Mouse (Mus musculus) kidney, embryonic 16.5 days (tissue): ENCODE measurements around the gene Sh3kbp1. TPM values are rescaled to one million over a fixed set of nuclear protein-coding genes. Genes with fewer than 3 reads are reported as not detected.

Experiments
- ATAC-seq: fragments of 200-750 bp; cut with Nextera tagmentation; 2 replicates; pipeline ENCODE4 v1.8.0; 2017; ENCODE audit warnings: moderate TSS enrichment; ENCODE audit not compliant: low FRiP score, low TSS enrichment
- H3K27ac ChIP-seq: fragments of 300-500 bp; sonication (generic); 2 replicates; pipeline ENCODE4 v1.5.1; 2014; ENCODE audit warnings: low read length
- H3K27me3 ChIP-seq: fragments of 300-500 bp; sonication (generic); 2 replicates; pipeline ENCODE4 v1.6.1; 2014; ENCODE audit warnings: low read length, control low read depth, mixed read lengths; ENCODE audit not compliant: insufficient read depth
- H3K36me3 ChIP-seq: fragments of 300-500 bp; sonication (generic); 2 replicates; pipeline ENCODE4 v1.6.1; 2014; ENCODE audit warnings: low read length, control low read depth, mixed read lengths; ENCODE audit not compliant: insufficient read depth
- H3K4me1 ChIP-seq: fragments of 300-500 bp; sonication (generic); 2 replicates; pipeline ENCODE4 v1.6.1; 2014; ENCODE audit warnings: low read length, control low read depth, mixed read lengths; ENCODE audit not compliant: insufficient read depth
- H3K4me2 ChIP-seq: fragments of 300-500 bp; sonication (generic); replicated peaks from 2 replicates; pipeline ENCODE4 v1.6.1; 2014; ENCODE audit warnings: low read depth, low read length
- H3K4me3 ChIP-seq: fragments of 300-500 bp; sonication (generic); 2 replicates; pipeline ENCODE4 v1.5.1; 2014; ENCODE audit warnings: mild to moderate bottlenecking, low read length
- H3K9ac ChIP-seq: fragments of 300-500 bp; sonication (generic); replicated peaks from 2 replicates; pipeline ENCODE4 v1.6.1; 2014; ENCODE audit warnings: low read length
- H3K9me3 ChIP-seq: fragments of 300-500 bp; sonication (generic); 2 replicates; pipeline ENCODE4 v1.6.1; 2016; ENCODE audit warnings: low read length, control low read depth
- WGBS: fragments of 180-500 bp; shearing (Covaris S2); extraction: QIAGEN DNeasy Blood & Tissue Kit; methylation state at CpG from one replicate; pipeline ENCODE4 v1.1.7; 2014; 5-methylcytosine and 5-hydroxymethylcytosine counted together
- polyA plus RNA-seq: library from polyadenylated mRNA; unstranded; fragments of >200 nt; fragmentation: Nextera tagmentation; extraction: Ambion mirVana; gene quantifications from 2 replicates; pipeline ENCODE4 v1.2.1, GENCODE M21; 2015

Sh3kbp1 gene
- polyA plus RNA-seq, 1 experiment from 2014 or later, result 39.0 TPM

DNA sequence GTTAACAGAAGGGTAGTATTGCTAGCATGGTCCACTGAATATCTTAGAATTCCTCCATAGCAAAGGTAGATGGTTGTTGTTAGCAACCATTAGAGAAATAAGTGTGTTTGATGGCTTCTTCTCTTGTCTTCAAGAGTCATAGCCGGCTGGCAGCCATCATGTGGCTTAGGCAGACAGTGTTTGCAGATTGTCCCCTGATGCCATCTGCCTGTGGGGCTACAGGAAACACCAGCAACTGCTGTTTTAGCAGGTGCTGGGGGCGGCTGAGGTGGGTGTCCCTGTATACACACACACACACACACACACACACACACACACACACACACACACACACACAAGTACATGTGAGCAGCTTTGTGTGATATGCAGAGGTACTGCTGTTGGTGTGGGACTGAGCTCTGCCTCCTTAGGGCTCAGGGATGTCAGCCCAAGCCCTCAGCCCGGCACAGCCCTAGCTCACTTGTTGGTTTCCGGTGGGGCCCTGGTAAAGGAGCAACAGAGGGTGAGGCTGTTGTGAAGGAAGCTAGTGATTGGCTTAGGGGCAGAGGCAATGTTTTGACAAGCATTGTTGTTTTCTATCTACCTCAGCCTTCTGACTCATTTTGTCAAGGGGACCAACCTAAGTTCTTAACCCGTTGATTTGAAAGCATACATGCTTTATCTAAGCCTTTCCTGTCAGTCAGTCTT lies 130.9 kb downstream of the Sh3kbp1 start:
- no peaks in the 10 kb centered on the region; the same call in 1 of the 2 replicates for H3K27me3 ChIP-seq
- WGBS, result 69% methylated on average over 5 of the region's 5 CpGs
- H3K4me1 ChIP-seq, result no peaks in the 10 kb centered on the region
- H3K4me3 ChIP-seq, result no peak overlapping the region
- no peaks in the 10 kb centered on the region for H3K36me3 ChIP-seq
- no peaks in the 10 kb centered on the region for H3K9me3 ChIP-seq
- no peak overlapping the region for H3K9ac ChIP-seq
- H3K4me2 ChIP-seq, result no peak overlapping the region
- ATAC-seq, result no peak
- H3K27ac ChIP-seq, result no peak overlapping the region

DNA sequence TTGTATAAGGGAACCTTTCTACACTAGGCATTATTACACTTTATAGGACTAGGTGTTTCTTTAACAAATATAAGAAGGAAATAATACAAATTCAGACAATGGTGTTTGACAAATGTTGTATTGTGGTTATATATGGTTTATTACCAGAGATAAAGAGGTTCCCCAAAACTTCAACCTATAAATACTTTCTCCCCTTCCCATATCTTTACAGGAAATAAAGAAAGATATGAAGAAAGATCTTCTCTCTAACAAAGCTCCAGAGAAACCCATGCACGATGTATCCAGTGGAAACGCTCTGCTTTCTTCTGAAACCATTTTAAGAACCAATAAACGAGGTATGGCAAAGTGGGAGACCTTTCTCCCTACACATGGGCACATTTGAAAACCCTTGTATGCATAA lies 136.7 kb downstream of the Sh3kbp1 start:
- Histone ChIP-seq H3K36me3 (no peaks in the 10 kb centered on the region), H3K4me1 (no peaks in the 10 kb centered on the region), H3K9ac (no peak overlapping the region), H3K4me2 (no peak overlapping the region), H3K9me3 (no peaks in the 10 kb centered on the region), H3K27ac (no peak overlapping the region), H3K27me3 (peaks cover 4% of the 10 kb centered on the region; the same call in 1 of the 2 replicates), H3K4me3 (no peak overlapping the region)
- ATAC-seq, result no peak
- WGBS, result 76% methylated on average over 3 of the region's 3 CpGs

DNA sequence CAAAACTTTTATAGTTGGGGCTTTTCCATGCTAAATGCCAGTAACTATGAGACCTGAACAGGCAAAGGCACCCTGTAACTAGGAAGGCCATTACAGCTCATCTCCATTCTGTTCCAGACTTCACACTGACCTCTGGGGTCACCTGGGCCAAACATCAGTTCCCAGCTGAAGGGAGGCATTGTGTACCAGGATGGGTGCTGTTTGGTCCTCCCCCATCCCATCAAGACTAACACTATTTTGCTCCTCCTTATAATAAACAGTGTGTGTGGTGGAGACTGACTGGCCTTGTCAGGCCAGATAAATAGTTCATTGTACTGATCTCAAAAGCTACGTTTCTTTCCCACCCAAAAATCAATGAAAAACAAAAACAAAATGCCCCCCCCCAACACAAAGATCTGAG lies 138.8 kb downstream of the Sh3kbp1 start:
- Histone ChIP-seq H3K27me3 (peaks cover 4% of the 10 kb centered on the region; the same call in 1 of the 2 replicates), H3K4me1 (no peaks in the 10 kb centered on the region), H3K36me3 (no peaks in the 10 kb centered on the region), H3K4me3 (no peak overlapping the region), H3K27ac (no peak overlapping the region), H3K4me2 (no peak overlapping the region), H3K9ac (no peak overlapping the region), H3K9me3 (no peaks in the 10 kb centered on the region)
- ATAC-seq, result no peak
- 54% methylated on average over 1 of the region's 1 CpGs for WGBS

DNA sequence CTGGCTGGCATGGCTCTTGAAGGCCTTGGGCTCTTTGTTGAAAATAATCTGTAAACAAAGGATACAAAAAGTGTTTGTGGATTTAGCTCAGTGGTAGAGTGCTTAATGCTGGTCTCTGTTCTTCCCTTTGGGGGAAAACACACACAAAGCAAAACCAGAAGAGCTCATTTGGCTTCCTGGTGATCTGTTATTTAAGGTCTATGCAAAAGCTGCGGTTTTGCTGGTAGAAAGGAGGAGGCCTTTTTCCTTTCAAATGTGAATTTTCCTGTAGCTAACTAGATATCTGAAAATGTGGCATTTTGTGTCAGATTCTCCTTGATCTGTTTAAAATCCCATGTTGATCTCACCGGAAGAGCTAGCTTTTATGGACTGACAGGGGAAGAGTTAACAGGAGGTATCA lies 141.9 kb downstream of the Sh3kbp1 start:
- H3K4me1 ChIP-seq, result no peaks in the 10 kb centered on the region
- no peak overlapping the region for H3K9ac ChIP-seq
- no peak overlapping the region for H3K4me2 ChIP-seq
- no peak for ATAC-seq
- no peak overlapping the region for H3K4me3 ChIP-seq
- no peak overlapping the region for H3K27ac ChIP-seq
- 65% methylated on average over 2 of the region's 2 CpGs for WGBS
- no peaks in the 10 kb centered on the region for H3K9me3 ChIP-seq
- H3K36me3 ChIP-seq, result no peaks in the 10 kb centered on the region
- H3K27me3 ChIP-seq, result peaks cover 8% of the 10 kb centered on the region; the same call in 1 of the 2 replicates

DNA sequence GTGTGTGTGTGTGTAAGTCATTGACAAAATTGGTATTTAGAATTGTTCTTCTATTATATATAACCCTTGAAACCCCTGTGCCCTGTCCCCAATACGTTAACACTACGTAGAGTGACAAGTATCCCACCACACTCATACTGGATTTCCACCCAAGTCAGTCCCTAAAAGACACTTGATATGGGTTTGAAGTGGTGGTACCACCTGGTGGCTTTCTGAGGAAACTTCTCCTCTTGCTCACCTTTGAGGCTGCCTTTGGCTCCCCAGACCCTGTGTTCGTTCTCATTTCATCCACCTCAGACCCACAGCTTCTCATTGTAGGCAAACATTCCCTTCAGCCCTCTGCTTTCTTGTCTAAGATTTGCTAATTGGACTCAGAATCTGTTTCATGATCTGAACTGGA lies 142.7 kb downstream of the Sh3kbp1 start:
- Histone ChIP-seq H3K36me3 (no peaks in the 10 kb centered on the region), H3K9ac (no peak overlapping the region), H3K4me3 (no peak overlapping the region), H3K27ac (no peak overlapping the region), H3K4me1 (no peaks in the 10 kb centered on the region), H3K27me3 (peaks cover 8% of the 10 kb centered on the region; the same call in 1 of the 2 replicates), H3K4me2 (no peak overlapping the region), H3K9me3 (no peaks in the 10 kb centered on the region)
- ATAC-seq, result no peak
- WGBS, result 81% methylated on average over 3 of the region's 3 CpGs

DNA sequence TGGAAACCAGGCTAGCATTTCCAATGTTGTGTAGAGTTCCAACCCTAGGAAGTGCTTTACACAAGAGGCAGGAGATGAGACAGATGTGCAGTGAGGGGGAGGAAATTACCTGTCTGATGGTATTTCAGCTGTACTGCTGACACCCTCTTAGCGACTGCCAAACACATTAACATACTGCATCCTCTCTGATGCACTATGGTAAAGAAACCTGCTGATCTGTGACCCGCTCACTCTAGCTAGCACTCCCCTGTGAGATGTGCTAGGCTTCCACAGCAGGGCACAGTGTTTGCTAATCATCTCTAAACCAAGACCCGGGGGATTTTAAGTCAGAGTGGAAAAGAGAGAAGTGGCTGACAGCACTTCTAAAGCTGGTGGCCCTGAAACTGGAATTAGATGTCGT lies 145.1 kb downstream of the Sh3kbp1 start:
- no peak for ATAC-seq
- Histone ChIP-seq H3K9ac (no peak overlapping the region), H3K9me3 (no peaks in the 10 kb centered on the region), H3K4me2 (no peak overlapping the region), H3K36me3 (no peaks in the 10 kb centered on the region), H3K4me3 (no peak overlapping the region), H3K4me1 (no peaks in the 10 kb centered on the region), H3K27ac (no peak overlapping the region), H3K27me3 (peaks cover 8% of the 10 kb centered on the region; the same call in 1 of the 2 replicates)
- 62% methylated on average over 4 of the region's 4 CpGs for WGBS

DNA sequence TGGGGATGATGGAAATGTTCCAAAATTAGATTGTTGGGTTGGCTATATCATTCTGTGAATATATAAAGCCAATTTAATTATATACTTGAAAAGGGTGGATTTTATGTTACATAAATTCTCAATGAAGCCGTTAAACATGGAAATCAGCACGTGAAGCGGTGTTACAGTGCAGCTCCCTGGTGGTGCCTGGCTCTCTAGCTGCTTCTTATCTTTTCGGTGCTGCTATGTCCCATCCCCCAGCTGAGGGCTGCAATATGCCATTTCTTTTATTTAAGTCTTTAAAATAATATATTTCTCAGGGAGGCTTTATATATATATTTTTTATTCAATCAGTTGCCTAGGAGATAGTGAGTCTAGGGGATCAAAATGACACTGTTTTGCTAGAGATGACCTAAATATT lies 148.0 kb downstream of the Sh3kbp1 start:
- 83% methylated on average over 4 of the region's 4 CpGs for WGBS
- Histone ChIP-seq H3K9ac (no peak overlapping the region), H3K4me3 (no peak overlapping the region), H3K27me3 (peaks cover 5% of the 10 kb centered on the region; the same call in 1 of the 2 replicates), H3K9me3 (no peaks in the 10 kb centered on the region), H3K4me1 (no peaks in the 10 kb centered on the region), H3K36me3 (no peaks in the 10 kb centered on the region), H3K27ac (no peak overlapping the region), H3K4me2 (no peak overlapping the region)
- no peak for ATAC-seq

DNA sequence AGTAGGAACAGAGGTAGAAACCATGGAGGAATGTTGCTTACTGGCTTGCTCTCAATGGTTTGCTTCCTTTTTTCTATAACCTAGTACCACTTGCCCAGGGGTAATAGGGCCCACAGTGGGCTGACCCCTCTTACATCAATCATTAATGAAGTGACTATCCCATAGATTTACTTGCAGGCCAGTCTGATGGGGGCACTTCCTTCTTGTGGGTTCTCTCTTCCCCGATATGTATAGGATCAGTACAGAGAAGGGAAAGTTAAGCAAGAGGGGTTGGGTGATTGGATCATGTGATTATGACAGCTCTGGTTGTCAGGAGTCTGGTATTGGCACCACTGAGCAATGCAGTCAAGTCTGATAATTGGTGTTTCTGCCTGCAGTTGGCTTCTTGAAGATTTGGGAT lies 151.7 kb downstream of the Sh3kbp1 start:
- Histone ChIP-seq H3K4me3 (no peak overlapping the region), H3K27ac (no peak overlapping the region), H3K36me3 (no peaks in the 10 kb centered on the region), H3K4me2 (no peak overlapping the region), H3K9me3 (no peaks in the 10 kb centered on the region), H3K27me3 (no peaks in the 10 kb centered on the region; the same call in 1 of the 2 replicates), H3K4me1 (no peaks in the 10 kb centered on the region), H3K9ac (no peak overlapping the region)
- 87% methylated on average over 1 of the region's 1 CpGs for WGBS
- ATAC-seq, result no peak

DNA sequence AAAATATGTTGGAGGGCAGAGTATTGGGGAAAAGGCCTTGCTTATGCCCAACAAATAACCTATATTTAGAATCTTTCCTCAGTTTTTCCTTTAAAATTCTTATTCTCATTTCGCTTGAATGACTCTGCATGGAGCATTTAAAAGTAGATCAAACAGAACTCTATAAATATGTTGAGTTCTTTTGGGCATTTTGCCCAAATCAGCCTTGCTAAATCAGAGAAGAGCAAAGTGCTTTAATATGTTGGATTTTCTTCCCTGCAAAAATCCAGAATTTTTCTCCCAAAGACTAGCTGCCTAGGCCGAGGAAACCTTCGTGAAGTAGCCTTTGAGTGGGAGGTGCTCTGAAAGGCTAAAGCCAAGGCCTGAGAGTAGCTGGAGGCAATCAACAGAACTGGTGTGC lies 163.4 kb downstream of the Sh3kbp1 start:
- Histone ChIP-seq H3K4me2 (no peak overlapping the region), H3K9ac (no peak overlapping the region), H3K9me3 (no peaks in the 10 kb centered on the region), H3K27me3 (peaks cover 13% of the 10 kb centered on the region; the same call in 1 of the 2 replicates), H3K27ac (no peak overlapping the region), H3K4me1 (no peaks in the 10 kb centered on the region), H3K36me3 (no peaks in the 10 kb centered on the region), H3K4me3 (no peak overlapping the region)
- 48% methylated on average over 3 of the region's 3 CpGs for WGBS
- ATAC-seq, result no peak

DNA sequence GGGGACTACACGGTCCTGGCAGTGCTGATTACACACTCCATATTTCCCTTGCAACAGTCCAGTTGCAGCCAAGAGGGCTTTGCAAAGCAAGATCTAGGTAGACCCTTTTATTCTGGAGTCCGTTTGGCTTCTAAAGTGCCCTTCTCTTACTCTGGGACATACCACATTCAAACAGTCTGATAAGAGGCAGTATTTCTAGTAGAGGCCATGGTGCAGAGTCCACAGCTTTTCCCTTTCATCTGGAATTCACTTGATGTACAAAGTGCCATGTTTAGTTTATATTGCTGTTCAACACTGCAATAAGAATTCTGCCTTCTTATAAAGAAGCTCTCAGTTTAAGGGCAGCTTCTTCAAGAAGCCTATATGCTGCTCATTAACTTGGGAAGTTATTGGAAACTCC lies 168.5 kb downstream of the Sh3kbp1 start:
- H3K27me3 ChIP-seq, result peaks cover 14% of the 10 kb centered on the region; the same call in 1 of the 2 replicates
- no peak overlapping the region for H3K4me2 ChIP-seq
- H3K27ac ChIP-seq, result no peak overlapping the region
- no peak overlapping the region for H3K4me3 ChIP-seq
- no peaks in the 10 kb centered on the region for H3K36me3 ChIP-seq
- ATAC-seq, result no peak
- H3K9me3 ChIP-seq, result no peaks in the 10 kb centered on the region
- no peaks in the 10 kb centered on the region for H3K4me1 ChIP-seq
- no peak overlapping the region for H3K9ac ChIP-seq
- WGBS, result 58% methylated on average over 2 of the region's 2 CpGs
